Mouse (Mus musculus) hematopoietic stem cell, adult 5-6 weeks (primary cell): Measurements from ENCODE around the gene P3h2. TPM values are rescaled to one million over a fixed set of nuclear protein-coding genes. Genes with fewer than 3 reads are reported as not detected.
A peak's percentile ranks its signal among the peaks of the same experiment; 100 is the strongest.

Experiments used
- ATAC-seq, 2 experiments: fragments of 125-278 bp in 1 of 2; replicated peaks in 1 of 2; 2 replicates each; pipeline ENCODE4 v1.8.0; 2016 to 2017; ENCODE audit warnings: inconsistent platforms in 2 of 2, mild to moderate bottlenecking in 2 of 2, moderate number of reproducible peaks in 2 of 2, low read depth in 1 of 2, moderate TSS enrichment in 1 of 2; ENCODE audit not compliant: low FRiP score in 2 of 2, poor library complexity in 2 of 2, severe bottlenecking in 2 of 2, insufficient read depth in 1 of 2, low TSS enrichment in 1 of 2
- total RNA-seq: library from RNA; stranded (forward); fragments of 172-1452, 232-1000 nt; gene quantifications from 2 replicates; pipeline ENCODE4 v1.2.3, GENCODE M21; 2017

Gene P3h2
- total RNA-seq, 1 experiment from 2014 or later = 0.60 TPM

DNA sequence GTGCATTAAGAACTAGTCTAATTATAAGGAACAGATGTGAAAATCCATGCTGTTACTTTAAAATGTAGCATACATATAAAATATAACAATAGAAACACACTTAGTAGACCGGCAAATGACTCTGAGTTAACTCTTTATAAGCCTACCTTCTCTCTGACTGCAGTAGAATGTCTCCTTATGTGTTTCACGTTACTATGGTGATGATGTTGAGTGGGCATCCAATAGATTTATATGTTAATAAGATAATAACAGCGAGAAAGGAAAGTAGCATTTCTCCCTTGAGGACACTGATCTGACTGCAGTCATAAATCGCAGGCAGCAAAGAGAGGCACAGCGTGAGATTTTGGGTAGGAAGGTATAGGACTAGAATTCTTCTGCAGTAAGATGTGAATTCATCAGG is 81.0 kb downstream of the P3h2 start:
- no peak for ATAC-seq

GRCm38 (mm10) chr16:26023352-26023751 is 82.2 kb downstream of the P3h2 start:
- no peak for ATAC-seq

DNA sequence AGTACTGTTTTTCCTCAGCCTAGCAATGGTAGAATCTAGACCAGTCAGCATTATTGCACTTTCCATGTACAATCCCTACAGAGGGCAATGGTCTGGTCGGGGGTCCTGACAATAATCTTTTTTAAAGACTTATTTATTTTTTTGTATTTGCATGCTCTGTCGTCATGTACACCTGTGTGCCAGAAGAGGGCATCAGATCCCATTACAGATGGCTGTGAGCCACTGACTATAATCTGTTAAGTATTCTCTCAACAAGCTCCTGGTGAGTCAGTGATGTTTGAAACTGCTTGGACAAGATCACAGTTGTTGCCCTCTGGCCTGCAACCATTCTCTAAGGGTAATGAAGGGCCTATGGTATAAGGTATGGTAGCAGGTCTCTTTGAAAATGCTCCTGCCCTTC is 83.8 kb downstream of the P3h2 start:
- ATAC-seq = no peak

GRCm38 (mm10) chr16:26005811-26006210 is 99.8 kb downstream of the P3h2 start:
- ATAC-seq = no peak

DNA sequence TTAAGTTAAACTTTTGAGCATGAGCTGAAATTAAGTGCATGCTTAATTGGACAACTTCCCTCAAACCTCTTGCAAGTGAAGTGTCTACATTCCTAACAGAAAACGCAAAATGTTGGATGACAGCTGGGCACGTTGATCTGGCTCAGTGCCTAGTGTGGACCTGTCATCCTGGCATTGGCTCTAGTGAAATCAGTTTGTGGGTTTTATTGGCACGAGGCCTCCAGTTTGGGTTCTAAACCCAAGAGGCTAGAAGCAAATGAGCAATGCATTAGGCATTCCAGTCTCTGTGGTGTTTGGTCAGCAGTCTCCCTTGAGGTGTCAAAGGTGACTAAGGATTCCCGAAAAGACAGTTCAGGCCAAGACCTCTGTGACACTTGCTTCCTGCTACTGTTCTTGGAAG is 102.3 kb downstream of the P3h2 start:
- ATAC-seq = no peak

DNA sequence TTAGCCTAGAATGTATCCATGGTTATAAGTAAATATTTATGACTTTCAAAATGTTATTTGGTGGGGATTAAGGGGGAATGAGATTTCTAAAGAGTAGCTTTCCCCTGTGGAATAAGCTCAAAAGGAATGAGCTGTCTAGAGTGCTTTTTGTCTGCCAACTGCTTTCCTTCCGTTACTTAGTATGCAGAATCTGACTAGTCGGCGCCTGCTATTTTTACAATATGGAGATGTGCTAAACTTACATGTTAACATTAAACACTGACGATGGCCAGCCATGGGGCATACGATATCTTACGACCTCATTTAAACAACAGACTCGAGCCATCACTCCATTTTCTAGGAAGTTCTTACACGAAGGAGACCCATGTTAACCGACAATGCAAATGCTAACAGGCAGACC is 102.7 kb downstream of the P3h2 start:
- ATAC-seq = no peak

DNA sequence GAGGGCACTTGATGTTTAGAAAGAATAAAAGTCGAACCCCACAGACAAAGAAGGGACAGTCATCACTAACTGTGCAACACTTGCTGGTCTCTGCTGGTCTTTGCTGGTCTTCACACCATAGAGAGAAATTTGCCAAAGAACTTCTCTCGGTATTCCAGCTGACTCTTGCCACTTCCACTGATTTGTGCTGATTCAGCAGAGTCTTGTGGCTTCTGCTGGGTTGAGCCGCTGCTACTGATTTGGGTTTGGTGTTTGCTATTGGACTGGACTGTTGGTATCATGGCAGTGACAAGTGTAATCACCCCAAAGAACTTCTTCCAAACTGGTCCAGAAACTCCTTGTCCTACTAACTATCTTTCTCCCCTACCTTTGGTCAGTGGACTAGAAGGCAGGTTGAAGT is 111.0 kb downstream of the P3h2 start:
- ATAC-seq = no peak

- ATAC-seq = no peak; a peak in 1 of 4 replicates
Observed at GRCm38 (mm10) chr16:25987221-25987620, 118.4 kb downstream of the P3h2 start.

DNA sequence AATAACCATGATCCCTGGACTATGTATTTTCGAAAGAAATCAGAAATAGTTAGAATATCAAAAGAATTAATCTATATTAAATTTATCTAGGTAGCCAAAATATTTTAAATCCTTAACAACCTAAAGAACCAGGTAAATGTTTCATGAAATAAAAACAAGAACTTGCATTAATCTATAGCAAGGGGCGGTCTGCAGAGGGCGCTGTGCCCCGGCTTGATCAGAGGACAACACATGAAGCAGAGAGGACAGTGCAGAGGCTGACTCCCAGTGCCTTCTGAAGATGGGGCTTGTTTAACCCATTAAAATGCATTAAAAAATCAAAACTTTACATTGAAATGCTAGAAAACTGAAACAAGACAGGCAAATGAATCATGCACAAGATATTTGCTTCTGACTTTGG is 121.9 kb downstream of the P3h2 start:
- ATAC-seq = no peak

DNA sequence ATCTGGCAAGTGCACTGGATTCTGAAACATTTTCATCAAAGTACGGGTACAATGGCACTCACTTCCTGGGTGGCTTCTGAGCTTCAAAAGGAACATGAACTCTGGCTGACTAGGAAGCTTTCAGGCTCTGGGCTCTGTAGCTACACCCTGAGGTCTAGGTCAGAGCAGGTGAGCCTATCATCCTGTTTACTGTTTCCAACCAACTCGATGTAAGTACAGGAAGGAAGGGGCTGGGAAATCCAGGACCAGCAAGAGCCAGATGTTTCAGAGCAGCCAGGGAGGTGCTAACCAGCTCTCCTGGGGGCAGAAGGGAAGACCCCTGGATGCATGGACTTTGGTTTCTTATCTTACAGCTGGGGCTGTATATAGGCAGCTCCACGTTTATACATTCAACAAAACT is 126.5 kb downstream of the P3h2 start:
- ATAC-seq = no peak

DNA sequence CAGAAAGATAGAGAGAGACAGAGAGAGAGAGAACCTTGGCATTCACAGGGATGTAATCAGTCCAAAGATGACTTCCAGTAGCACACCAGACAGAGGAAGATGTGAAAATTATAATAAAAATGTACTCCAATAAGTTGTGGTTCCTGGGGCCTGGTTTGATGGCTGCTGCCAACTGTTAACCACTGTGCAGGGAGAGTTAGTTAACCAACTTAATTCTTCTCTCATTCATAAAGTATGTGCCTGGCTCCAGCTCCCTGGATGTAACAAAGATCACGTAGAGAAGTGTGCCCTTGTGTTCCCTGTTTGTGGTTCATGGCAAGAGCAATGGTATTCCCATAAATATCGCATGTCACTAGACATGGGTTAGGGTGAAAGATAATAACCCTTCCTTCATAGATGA is 128.4 kb downstream of the P3h2 start:
- no peak for ATAC-seq

GRCm38 (mm10) chr16:25971285-25971684 is 134.3 kb downstream of the P3h2 start:
- ATAC-seq = no peak

- ATAC-seq = no peak
Observed at GRCm38 (mm10) chr16:25970720-25971119, 134.9 kb downstream of the P3h2 start.

DNA sequence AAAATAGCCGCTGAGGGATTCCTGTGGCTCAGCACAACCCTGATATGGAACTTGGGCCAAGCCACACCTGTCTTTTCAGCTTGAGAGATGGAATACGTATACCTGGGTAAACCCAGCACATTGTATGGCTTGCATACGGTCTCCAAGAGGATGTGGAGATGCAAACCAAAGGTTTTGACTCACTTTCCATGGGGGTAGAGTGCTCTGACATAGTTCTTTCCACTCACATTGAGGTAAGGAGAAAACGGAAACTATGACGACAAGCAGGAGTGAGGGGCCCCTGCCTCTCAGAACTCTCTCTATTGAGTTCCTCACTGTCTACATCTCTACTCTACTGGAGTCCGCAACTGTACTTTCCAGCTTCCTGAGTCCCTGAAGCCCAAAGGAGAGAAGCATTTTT is 135.4 kb downstream of the P3h2 start:
- no peak for ATAC-seq

- peak; percentile 58 to 77; a peak in 3 of 4 replicates for ATAC-seq
Observed at GRCm38 (mm10) chr16:25967297-25967696, 138.3 kb downstream of the P3h2 start.

GRCm38 (mm10) chr16:25963856-25964255 is 141.7 kb downstream of the P3h2 start:
- ATAC-seq = peak; percentile 44 to 68; a peak in 1 of 4 replicates

DNA sequence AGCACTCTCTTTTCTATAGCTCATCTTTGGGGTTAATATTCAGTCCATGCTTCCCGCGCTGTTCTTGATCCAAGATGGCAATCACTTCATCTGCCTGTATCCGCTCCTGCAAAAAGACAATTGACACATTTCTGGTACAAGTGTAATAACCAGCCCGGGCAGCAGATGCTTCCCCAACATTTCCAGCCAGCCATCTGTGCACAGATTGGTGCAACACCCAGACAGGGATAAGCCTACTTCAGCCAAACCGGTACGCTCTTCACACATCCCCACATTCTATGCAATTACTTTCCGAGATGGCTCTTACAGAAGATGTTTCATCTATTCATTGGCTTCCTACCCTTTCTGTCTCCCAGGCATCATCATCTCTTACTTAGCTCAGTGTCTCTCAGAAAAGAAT is 145.2 kb downstream of the P3h2 start:
- ATAC-seq = no peak

DNA sequence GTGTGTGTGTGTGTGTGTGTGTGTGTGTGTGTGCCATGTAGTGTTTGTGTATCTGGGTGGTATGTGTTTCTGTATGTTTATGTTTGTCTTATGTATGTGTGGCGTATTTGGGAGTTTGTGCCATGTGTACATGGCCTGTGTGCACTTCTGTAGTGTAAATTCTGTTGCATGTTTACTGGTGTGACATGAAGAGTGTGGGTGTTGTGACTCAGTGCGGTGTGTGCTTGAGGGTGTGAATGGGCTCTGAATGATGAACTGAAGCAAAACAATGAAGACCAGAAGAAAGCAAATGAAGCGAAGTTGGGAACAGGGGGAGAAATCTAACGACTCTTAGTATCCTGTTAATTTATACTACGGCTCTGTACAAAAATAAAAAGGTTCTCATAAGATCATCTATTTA is 145.7 kb downstream of the P3h2 start:
- no peak for ATAC-seq

DNA sequence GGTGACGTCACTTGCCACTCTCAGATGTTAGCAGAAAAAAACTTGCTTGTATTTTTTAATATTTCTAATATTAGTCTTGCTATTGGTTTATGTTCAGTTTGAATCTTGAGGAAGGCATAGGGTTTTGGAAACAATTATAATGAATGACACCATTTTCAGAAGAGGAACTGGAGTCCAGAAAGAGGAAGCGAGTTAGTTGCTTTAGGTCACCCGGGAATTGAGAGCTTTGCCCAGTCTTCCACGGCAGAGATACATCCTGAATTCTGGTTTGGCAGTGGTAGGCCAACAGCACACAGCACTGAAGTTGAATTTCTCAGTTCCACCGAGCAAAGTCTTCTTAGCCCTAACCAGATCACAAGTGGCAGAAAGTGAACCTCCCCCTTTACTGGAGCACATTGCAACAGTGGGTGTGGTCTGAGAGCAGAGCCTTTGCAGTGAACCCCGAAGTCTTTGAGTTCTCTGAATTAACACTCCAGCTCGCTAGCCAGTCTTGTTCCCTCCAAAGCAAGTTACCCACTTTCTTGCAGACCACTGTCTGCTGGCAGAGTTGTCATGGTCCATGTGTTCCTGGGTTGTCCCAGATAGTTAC is 146.8 kb downstream of the P3h2 start:
- peak; percentile 73 to 80 for ATAC-seq

- no peak for ATAC-seq
Observed at GRCm38 (mm10) chr16:25958213-25958612, 147.4 kb downstream of the P3h2 start.
